In genomic region chr5:111058401-111059139, GRCm38 (mm10) we compare ENCODE assay signal across 9 mouse cellular contexts.
DNase-seq lines count a peak whose midpoint lies in the region; ATAC-seq lines count a peak whose summit lies in the region.
"Had no signal": no experiment of that assay in that cellular context is flagged by ENCODE, and none has a peak within 500 bp of the region (broad histone marks: within the 10 kb centered on the region; RNA-seq: fewer than 3 reads in every experiment).

No protein-coding gene starts in this region.

- H3K4me3 ChIP-seq in brown adipose tissue, adult 24 weeks (ENCODE audit: insufficient read depth, low read depth, low read length): no peak overlapping the region
- H3K4me3 ChIP-seq: liver, embryonic 15.5 days had no signal

- ATAC-seq in granulocyte monocyte progenitor cell, adult 5-6 weeks (replicated peaks; ENCODE audit: poor library complexity, severe bottlenecking): peak; percentile 42
- peak; percentile 60 for ATAC-seq in megakaryocyte progenitor cell, adult 5-6 weeks (replicated peaks; ENCODE audit: poor library complexity)

- H3K4me1 ChIP-seq in brown adipose tissue, adult 24 weeks (ENCODE audit: control insufficient read depth, insufficient read depth, insufficient read length, low read length): peaks cover 22% of the 10 kb centered on the region
- H3K4me1 ChIP-seq: liver, embryonic 15.5 days had no signal

- H3K27ac ChIP-seq in brown adipose tissue, adult 24 weeks (replicated peaks; ENCODE audit: low read depth, low read length): peak overlapping the region; percentile 64
- H3K27ac ChIP-seq: liver, embryonic 15.5 days had no signal

- DNase-seq in adrenal gland, postnatal 14 days: peak; percentile 26
- no peak for DNase-seq in adrenal gland, adult 2 months
- DNase-seq in thymus, postnatal 10 days (ENCODE audit: low spot score in 2 of 2): peak; percentile 11 to 22
- DNase-seq in ovary, postnatal 36 days (ENCODE audit: low spot score): no peak
- DNase-seq in lung, postnatal 4 days: no peak

Comparison
In these comparisons a context has a peak if more than half of its experiments do, and no peak if none do; other contexts are left out.
1. DNase-seq: peak in adrenal gland, postnatal 14 days (single experiment) and thymus, postnatal 10 days (2 of 2); none in adrenal gland, adult 2 months (single experiment), ovary, postnatal 36 days (single experiment) and lung, postnatal 4 days (0 of 2).